Mouse (Mus musculus) ES-E14 (cell line): ENCODE results near the gene Abca4. TPM values are rescaled to one million over a fixed set of nuclear protein-coding genes. Genes with fewer than 3 reads are reported as not detected.
A peak's percentile ranks its signal among the peaks of the same experiment; 100 is the strongest.
"Not testable (repeated sequence)": the region's sequence is repeated elsewhere in the genome, so short reads cannot be mapped to it uniquely, and the experiment has no call there.

Experiments used
- DNase-seq: peaks from one replicate; pipeline ENCODE4 v3.0.0-alpha.2; 2013; ENCODE audit warnings: low read depth, low spot score
- H3K27ac ChIP-seq: 2 replicates; pipeline ENCODE4 v1.5.1; 2012; ENCODE audit warnings: low read depth, mild to moderate bottlenecking, low read length, moderate library complexity, mixed read lengths; ENCODE audit not compliant: poor library complexity, insufficient read depth, severe bottlenecking
- H3K36me3 ChIP-seq: 2 replicates; pipeline ENCODE4 v1.6.1; 2012; ENCODE audit warnings: mild to moderate bottlenecking, low read length, moderate library complexity, mixed read lengths; ENCODE audit not compliant: control insufficient read depth, poor library complexity, insufficient read depth, severe bottlenecking
- H3K4me1 ChIP-seq, 2 experiments: fragments of 150-350 bp in 1 of 2; sonication (generic) in 1 of 2; 2 replicates each; pipeline ENCODE4 v1.6.1; 2012; ENCODE audit warnings: low read length in 2 of 2, mild to moderate bottlenecking in 1 of 2, mixed read lengths in 1 of 2; ENCODE audit not compliant: control insufficient read depth in 2 of 2, insufficient read depth in 2 of 2, poor library complexity in 1 of 2
- H3K4me3 ChIP-seq, 2 experiments: fragments of 150-350 bp in 1 of 2; sonication (generic) in 1 of 2; 2 replicates each; pipeline ENCODE4 v1.5.1; 2012; ENCODE audit warnings: low read length in 2 of 2, low read depth in 1 of 2, mild to moderate bottlenecking in 1 of 2, mixed read lengths in 1 of 2; ENCODE audit not compliant: insufficient read depth in 1 of 2, poor library complexity in 1 of 2, severe bottlenecking in 1 of 2
- H3K9ac ChIP-seq: 2 replicates; pipeline ENCODE4 v1.6.1; 2012; ENCODE audit warnings: low read depth, mild to moderate bottlenecking, low read length, mixed read lengths; ENCODE audit not compliant: poor library complexity, insufficient read depth, severe bottlenecking
- H3K9me3 ChIP-seq: fragments of 150-350 bp; sonication (generic); 2 replicates; pipeline ENCODE4 v1.6.1; 2012; ENCODE audit warnings: low read depth, mild to moderate bottlenecking, low read length; ENCODE audit not compliant: control insufficient read depth, insufficient read depth
- CHD2 ChIP-seq: IDR thresholded peaks from 2 replicates; pipeline ENCODE4 v1.6.1; 2014; ENCODE audit warnings: mild to moderate bottlenecking, low read depth, low read length, inconsistent platforms
- HCFC1 ChIP-seq: IDR thresholded peaks from 2 replicates; pipeline ENCODE4 v1.6.1; 2012; ENCODE audit warnings: low read length, inconsistent platforms, borderline replicate concordance; ENCODE audit not compliant: insufficient read depth
- MAFK ChIP-seq: IDR thresholded peaks from 2 replicates; pipeline ENCODE4 v1.6.1; 2014; ENCODE audit warnings: mild to moderate bottlenecking, low read depth, low read length, inconsistent platforms; ENCODE audit not compliant: insufficient read depth
- ZC3H11A ChIP-seq: IDR thresholded peaks from 2 replicates; pipeline ENCODE4 v1.6.1; 2012; ENCODE audit warnings: low read depth, mild to moderate bottlenecking, inconsistent platforms, low read length, borderline replicate concordance
- ZNF384 ChIP-seq: IDR thresholded peaks from 2 replicates; pipeline ENCODE4 v1.6.1; 2012; ENCODE audit warnings: low read depth, low read length, inconsistent platforms
- in situ Hi-C, 2 experiments: fragments of 600-800 bp; cut with MboI; formaldehyde crosslinking; loops; one replicate each; pipeline ENCODE4 v1.15.1; 2025; ENCODE audit warnings: low sequenced_read_pairs in 2 of 2, inconsistent platforms in 1 of 2; ENCODE audit not compliant: unreplicated experiment in 2 of 2
- total RNA-seq: library from RNA; depleted of rRNA; stranded (reverse); fragments of 300-350 nt; gene quantifications from 2 replicates; pipeline ENCODE4 v1.2.3, GENCODE M21; 2012; rRNA removed

The Abca4 gene
- total RNA-seq, 1 experiment: 2.3 TPM

- in situ Hi-C loops: no loop called here
- Histone ChIP-seq H3K4me3 (no peak overlapping the region), H3K36me3 (no peaks in the 10 kb centered on the region), H3K9ac (no peak overlapping the region; the same call in 1 of the 2 replicates), H3K4me1 (peaks cover 0 to 4% of the 10 kb centered on the region in 2 experiments; a peak in 2 of 4 replicates), H3K9me3 (no peaks in the 10 kb centered on the region), H3K27ac (0 out of 2 replicates have a peak overlapping the region, but pooled peaks have one; percentile 58)
- no peak for TF ChIP-seq ZC3H11A
- peak; percentile 86 for TF ChIP-seq ZNF384
- peak; percentile 17 for DNase-seq
Observed at GRCm38 (mm10) chr3:122211446-122212125, 167.3 kb downstream of the Abca4 start.

GRCm38 (mm10) chr3:122221240-122222036 lies 177.2 kb downstream of the Abca4 start:
- TF ChIP-seq ZNF384 (no peak), CHD2 (no peak), HCFC1 (no peak), MAFK (no peak), ZC3H11A (no peak)
- Histone ChIP-seq H3K9ac (no peak overlapping the region), H3K4me3 (no peak overlapping the region), H3K9me3 (no peaks in the 10 kb centered on the region), H3K36me3 (no peaks in the 10 kb centered on the region), H3K4me1 (no peaks in the 10 kb centered on the region), H3K27ac (no peak overlapping the region)
- in situ Hi-C loops: no loop called here
- no peak for DNase-seq

- DNase-seq, H3K9ac ChIP-seq, H3K36me3 ChIP-seq, in situ Hi-C loops, H3K4me1 ChIP-seq, H3K9me3 ChIP-seq, H3K27ac ChIP-seq, H3K4me3 ChIP-seq: not testable (repeated sequence)
Observed at GRCm38 (mm10) chr3:122226972-122227371, 182.7 kb downstream of the Abca4 start.

Other genes starting within 250 kb of the Abca4 start
- gene Abcd3, start 229.1 kb upstream of the Abca4 start, total RNA-seq: 17.1 and 21.6 TPM in 2 replicates
- 14.6 and 25.1 TPM in 2 replicates for gene Arhgap29, start 91.9 kb upstream of the Abca4 start, total RNA-seq
- 44.9 and 62.8 TPM in 2 replicates for gene Gclm, start 201.1 kb downstream of the Abca4 start, total RNA-seq
- gene Dnttip2, start 229.9 kb downstream of the Abca4 start, total RNA-seq: 75.0 and 97.6 TPM in 2 replicates
- gene Bcar3, start 249.7 kb downstream of the Abca4 start, total RNA-seq: 21.7 and 24.5 TPM in 2 replicates